Mouse (Mus musculus) CH12.LX (cell line): ENCODE measurements around the gene Pianp.
A peak's percentile ranks its signal among the peaks of the same experiment; 100 is the strongest.

Experiments
- BHLHE40 ChIP-seq: IDR thresholded peaks from 2 replicates; pipeline ENCODE4 v1.6.1; 2011; ENCODE audit warnings: mild to moderate bottlenecking, low read depth, low read length, improper control_type of control experiment
- CHD2 ChIP-seq: IDR thresholded peaks from 2 replicates; pipeline ENCODE4 v1.6.1; 2011; ENCODE audit warnings: low read length, improper control_type of control experiment
- CTCF ChIP-seq, 2 experiments: IDR thresholded peaks in 1 of 2; conservative IDR thresholded peaks in 1 of 2; 2 replicates each; pipeline ENCODE4 v1.5.1; 2011 to 2012; ENCODE audit warnings: low read depth in 2 of 2, low read length in 2 of 2, improper control_type of control experiment in 1 of 2, inconsistent platforms in 1 of 2, mild to moderate bottlenecking in 1 of 2, moderate library complexity in 1 of 2
- EP300 ChIP-seq: IDR thresholded peaks from 2 replicates; pipeline ENCODE4 v1.6.1; 2011; ENCODE audit warnings: low read length, improper control_type of control experiment
- GABPA ChIP-seq: IDR thresholded peaks from 2 replicates; pipeline ENCODE4 v1.6.1; 2012; ENCODE audit warnings: low read depth, low read length, improper control_type of control experiment, inconsistent platforms; ENCODE audit not compliant: insufficient replicate concordance
- MYC ChIP-seq: IDR thresholded peaks from 2 replicates; pipeline ENCODE4 v1.6.1; 2011; ENCODE audit warnings: low read depth, mild to moderate bottlenecking, improper control_type of control experiment, low read length
- POLR2A ChIP-seq: IDR thresholded peaks from 2 replicates; pipeline ENCODE4 v1.6.1; 2011; ENCODE audit warnings: low read depth, mild to moderate bottlenecking, improper control_type of control experiment, low read length
- RAD21 ChIP-seq: IDR thresholded peaks from 2 replicates; pipeline ENCODE4 v1.6.1; 2011; ENCODE audit warnings: low read depth, mild to moderate bottlenecking, low read length, improper control_type of control experiment, moderate library complexity
- TCF12 ChIP-seq: IDR thresholded peaks from 2 replicates; pipeline ENCODE4 v1.6.1; 2014; ENCODE audit warnings: low read depth, mild to moderate bottlenecking, inconsistent platforms, low read length, improper control_type of control experiment

- TF ChIP-seq RAD21 (no peak), EP300 (no peak), POLR2A (no peak), BHLHE40 (peak; percentile 41), CHD2 (no peak), GABPA (no peak), MYC (no peak), CTCF (conservative IDR thresholded peaks at IDR 0.05 in 1 of 2, IDR thresholded peaks at IDR 0.05 in 1 of 2; ENCODE audit: low read depth in 2 of 2, low read length in 2 of 2) (no peak), TCF12 (no peak)
Observed at GRCm38 (mm10) chr6:125005086-125005485, 8.6 kb downstream of the Pianp start.
